Mouse (Mus musculus): ENCODE results near the gene Cttnbp2. TPM values are rescaled to one million over a fixed set of nuclear protein-coding genes. Genes with fewer than 3 reads are reported as not detected.
A peak's percentile ranks its signal among the peaks of the same experiment; 100 is the strongest.

Gene Cttnbp2
- polyA plus RNA-seq, 1 experiment from 2014 or later: 51.8 TPM

DNA sequence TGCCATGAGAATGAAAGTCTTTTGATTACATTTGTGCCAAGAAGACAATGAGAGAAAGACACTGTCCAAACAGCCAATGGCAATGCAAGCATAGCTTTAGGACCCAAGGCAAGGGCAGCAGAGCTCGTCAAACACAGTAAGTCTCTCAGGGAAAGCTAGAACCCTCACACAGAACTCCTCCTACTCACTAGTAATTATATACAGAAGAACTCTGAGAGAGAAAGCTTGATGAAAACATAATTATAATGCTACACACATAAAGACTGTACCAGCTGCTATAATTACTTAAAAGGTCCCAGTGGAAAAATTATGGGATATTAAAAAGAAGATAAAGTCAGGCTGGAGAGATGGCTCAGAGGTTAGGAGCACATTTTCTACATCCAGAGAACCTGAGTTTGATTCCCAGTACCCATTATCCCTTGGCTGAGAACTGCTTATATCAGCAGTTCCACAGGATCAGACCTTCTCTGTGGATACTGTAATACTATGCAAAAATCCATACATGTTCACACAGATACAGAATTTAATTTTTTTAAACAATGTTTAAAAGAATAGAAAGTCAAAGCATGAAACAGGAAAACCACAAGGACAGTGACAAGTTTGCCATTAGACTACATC, 37.2 kb downstream of the Cttnbp2 start:
- Histone ChIP-seq H3K27me3 (ENCODE audit: control insufficient read depth, insufficient read depth, low read length) (no peaks in the 10 kb centered on the region), H3K4me3 (replicated peaks; ENCODE audit: low read depth, low read length) (no peak overlapping the region), H3K9ac (replicated peaks; ENCODE audit: low read length) (no peak overlapping the region), H3K4me2 (ENCODE audit: low read length) (no peak overlapping the region), H3K27ac (replicated peaks; ENCODE audit: low read depth, low read length) (no peak overlapping the region), H3K9me3 (ENCODE audit: control insufficient read depth, low read length) (no peaks in the 10 kb centered on the region), H3K36me3 (ENCODE audit: control insufficient read depth, insufficient read depth, low read length) (no peaks in the 10 kb centered on the region), H3K4me1 (ENCODE audit: control insufficient read depth, insufficient read depth, low read length) (no peaks in the 10 kb centered on the region)
- ATAC-seq (ENCODE audit: low FRiP score, low TSS enrichment) (no peak), DNase-seq (no peak)
- WGBS: 46% methylated on average over 1 of the region's 1 CpGs

DNA sequence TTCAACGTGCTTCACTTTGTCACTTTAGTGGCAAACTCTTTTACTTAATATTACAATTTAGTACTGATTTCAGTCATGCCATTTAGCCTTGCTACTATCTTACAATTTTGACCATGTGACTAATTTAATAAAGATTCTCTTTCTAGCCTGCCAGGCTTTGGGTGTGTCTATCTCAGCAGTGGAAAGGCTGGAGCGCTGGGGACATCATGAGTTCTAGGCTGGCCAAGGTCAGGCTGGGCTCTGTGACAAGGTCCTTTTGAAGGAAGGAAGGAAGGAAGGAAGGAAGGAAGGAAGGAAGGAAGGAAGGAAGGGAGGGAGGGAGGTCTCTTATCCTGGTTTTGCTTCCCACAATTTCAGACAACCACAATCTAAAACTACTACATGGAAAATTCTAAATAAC, 39.7 kb downstream of the Cttnbp2 start:
- no peak overlapping the region for H3K4me2 ChIP-seq (ENCODE audit: low read length)
- no peaks in the 10 kb centered on the region for H3K36me3 ChIP-seq (ENCODE audit: control insufficient read depth, insufficient read depth, low read length)
- H3K9ac ChIP-seq (replicated peaks; ENCODE audit: low read length): no peak overlapping the region
- no peak for ATAC-seq (ENCODE audit: low FRiP score, low TSS enrichment)
- no peaks in the 10 kb centered on the region for H3K4me1 ChIP-seq (ENCODE audit: control insufficient read depth, insufficient read depth, low read length)
- WGBS: 86% methylated on average over 2 of the region's 2 CpGs
- H3K27me3 ChIP-seq (ENCODE audit: control insufficient read depth, insufficient read depth, low read length): no peaks in the 10 kb centered on the region
- no peak overlapping the region for H3K4me3 ChIP-seq (replicated peaks; ENCODE audit: low read depth, low read length)
- H3K9me3 ChIP-seq (ENCODE audit: control insufficient read depth, low read length): no peaks in the 10 kb centered on the region
- no peak for DNase-seq
- H3K27ac ChIP-seq (replicated peaks; ENCODE audit: low read depth, low read length): no peak overlapping the region

DNA sequence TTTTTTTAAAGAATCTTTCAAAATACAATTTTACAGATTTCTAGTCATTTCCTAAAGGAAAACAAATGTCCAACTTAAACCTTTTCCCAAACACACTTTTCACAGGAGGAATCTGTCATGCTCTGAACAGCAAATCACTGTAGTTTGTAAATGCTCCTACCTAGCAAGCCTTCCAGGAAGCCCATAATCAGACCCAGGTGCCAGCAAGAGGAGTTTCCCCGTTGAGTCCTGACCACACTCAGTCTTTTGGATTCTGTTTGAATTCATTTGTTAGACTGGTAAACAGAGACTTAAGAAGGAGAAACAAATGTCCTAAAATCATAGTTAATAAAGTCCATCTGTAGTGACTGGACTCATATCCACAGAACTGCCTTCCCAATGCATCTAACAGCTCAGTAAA, 40.1 kb downstream of the Cttnbp2 start:
- Histone ChIP-seq H3K36me3 (ENCODE audit: control insufficient read depth, insufficient read depth, low read length) (no peaks in the 10 kb centered on the region), H3K4me2 (ENCODE audit: low read length) (no peak overlapping the region), H3K9ac (replicated peaks; ENCODE audit: low read length) (no peak overlapping the region), H3K9me3 (ENCODE audit: control insufficient read depth, low read length) (no peaks in the 10 kb centered on the region), H3K4me3 (replicated peaks; ENCODE audit: low read depth, low read length) (no peak overlapping the region), H3K27ac (replicated peaks; ENCODE audit: low read depth, low read length) (no peak overlapping the region), H3K4me1 (ENCODE audit: control insufficient read depth, insufficient read depth, low read length) (no peaks in the 10 kb centered on the region), H3K27me3 (ENCODE audit: control insufficient read depth, insufficient read depth, low read length) (no peaks in the 10 kb centered on the region)
- 86% methylated on average over 1 of the region's 1 CpGs for WGBS
- no peak for ATAC-seq (ENCODE audit: low FRiP score, low TSS enrichment)
- DNase-seq: no peak

DNA sequence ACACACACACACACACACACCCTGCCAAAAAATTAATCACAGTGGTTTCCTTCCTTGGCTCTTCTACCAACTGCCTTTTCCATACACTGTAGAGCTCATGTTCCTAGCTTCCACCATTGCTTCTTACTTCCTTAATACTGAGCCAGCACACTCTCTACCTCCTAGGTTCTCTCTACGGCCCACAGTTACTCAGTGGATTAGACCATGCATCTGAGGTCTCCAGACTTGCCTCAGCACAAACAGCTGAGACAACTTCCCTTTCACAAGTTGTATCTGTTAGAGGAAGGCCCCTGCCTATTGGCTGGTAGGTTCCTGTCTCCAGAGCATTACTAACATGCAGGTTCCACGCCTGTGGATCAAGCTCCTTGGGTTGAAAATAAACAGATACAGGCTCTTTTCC, 45.4 kb downstream of the Cttnbp2 start:
- ATAC-seq (ENCODE audit: low FRiP score, low TSS enrichment): no peak
- H3K4me1 ChIP-seq (ENCODE audit: control insufficient read depth, insufficient read depth, low read length): peaks cover 5% of the 10 kb centered on the region; the same call in 1 of the 2 replicates
- WGBS: 74% methylated on average over 2 of the region's 2 CpGs
- H3K9ac ChIP-seq (replicated peaks; ENCODE audit: low read length): no peak overlapping the region
- no peak for DNase-seq
- H3K9me3 ChIP-seq (ENCODE audit: control insufficient read depth, low read length): no peaks in the 10 kb centered on the region
- no peaks in the 10 kb centered on the region for H3K27me3 ChIP-seq (ENCODE audit: control insufficient read depth, insufficient read depth, low read length)
- H3K4me3 ChIP-seq (replicated peaks; ENCODE audit: low read depth, low read length): no peak overlapping the region
- no peaks in the 10 kb centered on the region for H3K36me3 ChIP-seq (ENCODE audit: control insufficient read depth, insufficient read depth, low read length)
- H3K4me2 ChIP-seq (ENCODE audit: low read length): no peak overlapping the region
- no peak overlapping the region for H3K27ac ChIP-seq (replicated peaks; ENCODE audit: low read depth, low read length)

DNA sequence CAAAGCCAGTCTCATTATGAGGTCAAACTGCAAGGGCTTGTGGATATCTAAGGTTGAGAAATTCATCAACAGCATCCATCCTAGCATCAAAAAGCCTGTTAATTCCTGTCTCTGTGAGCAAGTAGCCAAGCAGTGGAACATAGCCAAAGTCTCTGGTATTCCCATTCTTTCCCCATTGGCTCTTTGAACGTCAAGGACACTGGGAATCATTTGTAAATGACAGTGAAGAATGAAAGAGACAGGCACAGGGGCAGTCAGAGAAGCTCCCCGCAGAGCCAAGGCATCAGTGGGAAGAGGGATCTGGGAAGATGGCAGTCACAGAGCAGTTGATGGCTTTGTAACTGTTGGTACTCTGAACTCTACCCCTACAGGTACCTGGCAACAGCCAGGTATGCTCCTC, 46.9 kb downstream of the Cttnbp2 start:
- no peaks in the 10 kb centered on the region for H3K27me3 ChIP-seq (ENCODE audit: control insufficient read depth, insufficient read depth, low read length)
- ATAC-seq (ENCODE audit: low FRiP score, low TSS enrichment): no peak

DNA sequence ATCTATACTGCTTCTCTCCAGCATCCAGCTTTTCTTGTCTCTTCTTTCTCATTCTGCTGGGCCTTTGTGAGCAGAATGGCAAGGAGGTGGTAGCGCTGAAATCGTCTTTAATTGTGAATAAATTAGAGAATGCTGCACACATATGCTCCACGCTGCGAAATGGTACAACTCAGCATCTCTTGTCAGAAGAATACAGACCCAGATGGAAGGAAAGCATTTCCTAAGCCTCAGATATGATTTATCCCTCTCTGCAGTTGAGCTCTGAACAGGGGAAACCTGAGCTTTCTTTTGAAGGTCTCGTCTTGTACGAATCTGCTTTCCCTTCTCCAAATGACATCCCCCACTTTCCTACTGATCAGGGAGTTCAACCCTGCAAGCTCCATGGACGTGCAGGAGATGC, 48.4 kb downstream of the Cttnbp2 start:
- Histone ChIP-seq H3K4me3 (replicated peaks; ENCODE audit: low read depth, low read length) (no peak overlapping the region), H3K36me3 (ENCODE audit: control insufficient read depth, insufficient read depth, low read length) (no peaks in the 10 kb centered on the region), H3K9me3 (ENCODE audit: control insufficient read depth, low read length) (no peaks in the 10 kb centered on the region), H3K4me2 (ENCODE audit: low read length) (no peak overlapping the region), H3K27me3 (ENCODE audit: control insufficient read depth, insufficient read depth, low read length) (no peaks in the 10 kb centered on the region), H3K4me1 (ENCODE audit: control insufficient read depth, insufficient read depth, low read length) (peaks cover 5% of the 10 kb centered on the region; the same call in 1 of the 2 replicates), H3K27ac (replicated peaks; ENCODE audit: low read depth, low read length) (no peak overlapping the region; the same call in 1 of the 2 replicates), H3K9ac (replicated peaks; ENCODE audit: low read length) (no peak overlapping the region)
- DNase-seq: peak; percentile 14
- WGBS: 62% methylated on average over 7 of the region's 7 CpGs
- ATAC-seq (ENCODE audit: low FRiP score, low TSS enrichment): no peak

More for the DNA sequence above, 46.9 kb downstream of the Cttnbp2 start:
- DNase-seq: no peak
- Histone ChIP-seq H3K4me2 (ENCODE audit: low read length) (no peak overlapping the region), H3K9ac (replicated peaks; ENCODE audit: low read length) (no peak overlapping the region), H3K27ac (replicated peaks; ENCODE audit: low read depth, low read length) (no peak overlapping the region), H3K4me1 (ENCODE audit: control insufficient read depth, insufficient read depth, low read length) (peaks cover 5% of the 10 kb centered on the region; the same call in 1 of the 2 replicates), H3K4me3 (replicated peaks; ENCODE audit: low read depth, low read length) (no peak overlapping the region), H3K36me3 (ENCODE audit: control insufficient read depth, insufficient read depth, low read length) (no peaks in the 10 kb centered on the region), H3K9me3 (ENCODE audit: control insufficient read depth, low read length) (no peaks in the 10 kb centered on the region)
- 42% methylated on average over 2 of the region's 2 CpGs for whole genome bisulfite sequencing

DNA sequence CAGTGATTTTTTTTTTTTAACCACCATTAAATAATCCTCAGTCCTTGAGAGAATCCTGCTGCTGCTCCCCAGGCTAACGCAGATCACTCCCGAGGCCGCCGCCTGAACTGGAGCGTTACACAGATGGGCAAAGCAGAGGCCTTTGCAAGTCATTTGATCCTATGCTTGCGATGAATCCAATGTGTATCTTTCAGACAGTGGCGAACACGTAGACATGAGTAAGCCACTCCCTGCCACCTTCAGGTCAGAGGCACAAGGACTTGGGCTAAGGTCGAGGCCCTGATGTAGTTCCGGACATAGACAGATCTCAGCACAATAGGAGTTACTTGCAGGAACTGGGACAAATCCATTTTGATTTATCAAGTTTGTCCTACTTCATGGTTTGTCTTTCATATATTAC, 49.0 kb downstream of the Cttnbp2 start:
- H3K27me3 ChIP-seq (ENCODE audit: control insufficient read depth, insufficient read depth, low read length): no peaks in the 10 kb centered on the region
- no peak overlapping the region for H3K9ac ChIP-seq (replicated peaks; ENCODE audit: low read length)
- no peaks in the 10 kb centered on the region for H3K9me3 ChIP-seq (ENCODE audit: control insufficient read depth, low read length)
- peaks cover 5% of the 10 kb centered on the region; the same call in 1 of the 2 replicates for H3K4me1 ChIP-seq (ENCODE audit: control insufficient read depth, insufficient read depth, low read length)
- WGBS: 74% methylated on average over 10 of the region's 10 CpGs
- ATAC-seq (ENCODE audit: low FRiP score, low TSS enrichment) (no peak), DNase-seq (no peak)
- H3K4me3 ChIP-seq (replicated peaks; ENCODE audit: low read depth, low read length): no peak overlapping the region
- no peak overlapping the region for H3K27ac ChIP-seq (replicated peaks; ENCODE audit: low read depth, low read length)
- no peaks in the 10 kb centered on the region for H3K36me3 ChIP-seq (ENCODE audit: control insufficient read depth, insufficient read depth, low read length)
- no peak overlapping the region for H3K4me2 ChIP-seq (ENCODE audit: low read length)

DNA sequence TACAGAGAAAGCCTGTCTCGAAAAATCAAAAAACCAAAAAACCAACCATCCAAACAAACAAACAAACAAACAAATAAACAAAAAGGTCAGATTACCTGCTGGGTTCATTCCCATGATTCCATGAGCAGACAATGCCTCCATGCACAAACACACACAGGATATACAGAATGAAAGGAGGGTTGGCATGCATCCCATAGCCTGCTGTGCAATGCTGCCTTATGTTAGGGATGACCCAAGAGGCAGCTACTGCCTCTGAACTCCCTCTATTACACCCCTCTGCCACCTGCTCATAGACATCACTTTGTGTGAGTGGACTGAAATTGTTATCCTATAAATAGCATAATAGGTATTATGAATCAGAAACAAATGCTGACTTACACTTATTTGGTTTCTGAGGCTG, 55.0 kb downstream of the Cttnbp2 start:
- H3K4me2 ChIP-seq (ENCODE audit: low read length): no peak overlapping the region
- H3K4me1 ChIP-seq (ENCODE audit: control insufficient read depth, insufficient read depth, low read length): no peaks in the 10 kb centered on the region
- H3K4me3 ChIP-seq (replicated peaks; ENCODE audit: low read depth, low read length): no peak overlapping the region
- WGBS: 86% methylated on average over 1 of the region's 1 CpGs
- no peak overlapping the region for H3K9ac ChIP-seq (replicated peaks; ENCODE audit: low read length)
- no peak overlapping the region for H3K27ac ChIP-seq (replicated peaks; ENCODE audit: low read depth, low read length)
- no peaks in the 10 kb centered on the region for H3K9me3 ChIP-seq (ENCODE audit: control insufficient read depth, low read length)
- no peaks in the 10 kb centered on the region for H3K36me3 ChIP-seq (ENCODE audit: control insufficient read depth, insufficient read depth, low read length)
- ATAC-seq (ENCODE audit: low FRiP score, low TSS enrichment) (no peak), DNase-seq (no peak)
- no peaks in the 10 kb centered on the region for H3K27me3 ChIP-seq (ENCODE audit: control insufficient read depth, insufficient read depth, low read length)

DNA sequence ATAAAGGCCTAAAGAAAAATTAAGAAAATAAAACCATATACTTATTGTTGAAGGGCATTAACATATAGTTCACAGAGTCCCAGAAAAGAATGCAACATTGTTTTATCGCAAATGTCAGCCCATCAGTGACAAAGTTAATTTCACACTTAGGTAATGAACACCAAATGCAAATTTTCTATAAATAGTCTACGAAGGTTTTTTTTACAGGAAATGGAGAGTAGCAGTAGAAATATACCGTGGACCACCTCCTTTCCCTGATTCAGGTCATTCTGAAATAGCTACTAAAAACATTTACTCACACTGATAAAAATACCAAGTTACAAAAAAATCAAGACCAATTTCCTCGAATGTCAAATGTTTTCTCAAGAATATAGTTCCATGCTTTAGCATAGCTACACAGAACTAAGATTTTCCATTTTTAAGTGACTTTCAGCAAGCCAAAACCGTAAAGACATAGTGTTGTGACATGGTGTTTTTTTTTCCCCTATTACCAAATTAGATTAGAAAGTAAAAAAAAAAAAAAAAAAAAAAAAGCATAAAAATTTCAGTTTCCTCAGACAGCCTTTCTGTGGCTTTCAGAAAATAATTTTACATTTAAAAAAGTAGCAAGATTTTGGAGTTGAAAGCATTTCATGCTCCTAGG, 64.0 kb downstream of the Cttnbp2 start:
- H3K4me1 ChIP-seq (ENCODE audit: control insufficient read depth, insufficient read depth, low read length): peaks cover 12% of the 10 kb centered on the region
- no peak overlapping the region for H3K27ac ChIP-seq (replicated peaks; ENCODE audit: low read depth, low read length)
- H3K9ac ChIP-seq (replicated peaks; ENCODE audit: low read length): no peak overlapping the region
- no peaks in the 10 kb centered on the region for H3K9me3 ChIP-seq (ENCODE audit: control insufficient read depth, low read length)
- 0 out of 2 replicates have a peak, but pooled peaks cover 3% of the 10 kb centered on the region for H3K36me3 ChIP-seq (ENCODE audit: control insufficient read depth, insufficient read depth, low read length)
- H3K27me3 ChIP-seq (ENCODE audit: control insufficient read depth, insufficient read depth, low read length): no peaks in the 10 kb centered on the region
- no peak for ATAC-seq (ENCODE audit: low FRiP score, low TSS enrichment)
- 83% methylated on average over 5 of the region's 5 CpGs for WGBS
- H3K4me2 ChIP-seq (ENCODE audit: low read length): no peak overlapping the region
- DNase-seq: no peak
- no peak overlapping the region for H3K4me3 ChIP-seq (replicated peaks; ENCODE audit: low read depth, low read length)

Data from midbrain, embryonic 14.5 days (tissue).